Mouse (Mus musculus) stomach, postnatal 0 days (tissue): ENCODE data around the gene Ralb. TPM values are rescaled to one million over a fixed set of nuclear protein-coding genes. Genes with fewer than 3 reads are reported as not detected.
A peak's percentile ranks its signal among the peaks of the same experiment; 100 is the strongest.

Experiments
- ATAC-seq: fragments of 200-750 bp; cut with Nextera tagmentation; 2 replicates; pipeline ENCODE4 v1.8.0; 2017; ENCODE audit not compliant: low FRiP score, low TSS enrichment
- DNase-seq: peaks from one replicate; pipeline ENCODE4 v3.0.0-alpha.2; 2016; ENCODE audit warnings: low spot score
- H3K27ac ChIP-seq: fragments of 300-500 bp; sonication (generic); replicated peaks from 2 replicates; pipeline ENCODE4 v1.5.1; 2014; ENCODE audit warnings: mild to moderate bottlenecking, control low read depth
- H3K27me3 ChIP-seq: fragments of 300-500 bp; sonication (generic); 2 replicates; pipeline ENCODE4 v1.6.1; 2014; ENCODE audit warnings: low read length; ENCODE audit not compliant: control insufficient read depth, insufficient read depth
- H3K36me3 ChIP-seq: fragments of 300-500 bp; sonication (generic); 2 replicates; pipeline ENCODE4 v1.6.1; 2014; ENCODE audit warnings: low read length, mixed read lengths; ENCODE audit not compliant: control insufficient read depth, insufficient read depth
- H3K4me1 ChIP-seq: fragments of 300-500 bp; sonication (generic); replicated peaks from 2 replicates; pipeline ENCODE4 v1.6.1; 2014; ENCODE audit warnings: antibody characterized with exemption; ENCODE audit not compliant: control insufficient read depth, insufficient read depth
- H3K4me2 ChIP-seq: fragments of 300-500 bp; sonication (generic); replicated peaks from 2 replicates; pipeline ENCODE4 v1.6.1; 2014; ENCODE audit warnings: low read depth, mild to moderate bottlenecking, control low read depth, moderate library complexity
- H3K4me3 ChIP-seq: fragments of 300-500 bp; sonication (generic); 2 replicates; pipeline ENCODE4 v1.5.1; 2014; ENCODE audit warnings: low read depth, low read length, control low read depth
- H3K9ac ChIP-seq: fragments of 300-500 bp; sonication (generic); 2 replicates; pipeline ENCODE4 v1.6.1; 2014; ENCODE audit warnings: mild to moderate bottlenecking, low read length, control low read depth, mixed read lengths
- H3K9me3 ChIP-seq: fragments of 300-500 bp; sonication (generic); 2 replicates; pipeline ENCODE4 v1.6.1; 2016; ENCODE audit warnings: low read length; ENCODE audit not compliant: control insufficient read depth
- CTCF ChIP-seq: IDR thresholded peaks from 2 replicates; pipeline ENCODE4 v1.5.1; 2016; ENCODE audit warnings: antibody characterized with exemption, low read depth, mild to moderate bottlenecking, moderate library complexity
- EP300 ChIP-seq: optimal IDR thresholded peaks from 2 replicates; pipeline ENCODE3; 2016; ENCODE audit warnings: antibody characterized with exemption
- WGBS: fragments of 180-500 bp; shearing (Covaris S2); extraction: QIAGEN DNeasy Blood & Tissue Kit; methylation state at CpG from one replicate; pipeline ENCODE4 v1.1.7; 2014; 5-methylcytosine and 5-hydroxymethylcytosine counted together
- polyA plus RNA-seq: library from polyadenylated mRNA; unstranded; fragments of >200 nt; fragmentation: Nextera tagmentation; extraction: Ambion mirVana; gene quantifications from 2 replicates; pipeline ENCODE4 v1.2.1, GENCODE M21; 2015

The Ralb gene
- polyA plus RNA-seq, 1 experiment from 2014 or later: 102 TPM

DNA sequence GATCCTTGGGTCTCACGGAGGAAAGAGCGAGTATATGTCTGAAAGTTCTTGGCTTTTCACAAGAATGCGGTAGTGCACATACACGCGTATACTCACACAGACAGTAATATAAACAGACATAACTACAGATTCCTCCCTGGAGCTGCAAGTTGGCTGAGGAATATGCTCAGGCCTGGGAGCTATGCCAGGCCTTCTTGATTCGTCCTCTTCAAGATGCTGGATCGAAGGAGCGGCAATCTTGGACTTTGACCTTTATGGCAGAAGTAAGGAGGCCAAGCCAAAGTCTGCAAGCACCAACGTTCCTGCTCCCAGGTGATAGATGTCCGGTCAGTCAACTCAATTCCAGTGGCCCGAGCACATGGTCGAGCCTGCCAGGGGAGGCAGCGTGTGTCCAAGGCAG lies 26.3 kb upstream of the Ralb start:
- no peaks in the 10 kb centered on the region for H3K36me3 ChIP-seq
- no peak overlapping the region for H3K27ac ChIP-seq
- no peak overlapping the region for H3K4me2 ChIP-seq
- DNase-seq (peak; percentile 33), ATAC-seq (no peak)
- peaks cover 5% of the 10 kb centered on the region for H3K4me1 ChIP-seq
- no peak for TF ChIP-seq CTCF
- no peak overlapping the region for H3K9ac ChIP-seq
- no peaks in the 10 kb centered on the region for H3K9me3 ChIP-seq
- no peaks in the 10 kb centered on the region for H3K27me3 ChIP-seq
- no peak overlapping the region for H3K4me3 ChIP-seq
- 47% methylated on average over 13 of the region's 13 CpGs for WGBS

DNA sequence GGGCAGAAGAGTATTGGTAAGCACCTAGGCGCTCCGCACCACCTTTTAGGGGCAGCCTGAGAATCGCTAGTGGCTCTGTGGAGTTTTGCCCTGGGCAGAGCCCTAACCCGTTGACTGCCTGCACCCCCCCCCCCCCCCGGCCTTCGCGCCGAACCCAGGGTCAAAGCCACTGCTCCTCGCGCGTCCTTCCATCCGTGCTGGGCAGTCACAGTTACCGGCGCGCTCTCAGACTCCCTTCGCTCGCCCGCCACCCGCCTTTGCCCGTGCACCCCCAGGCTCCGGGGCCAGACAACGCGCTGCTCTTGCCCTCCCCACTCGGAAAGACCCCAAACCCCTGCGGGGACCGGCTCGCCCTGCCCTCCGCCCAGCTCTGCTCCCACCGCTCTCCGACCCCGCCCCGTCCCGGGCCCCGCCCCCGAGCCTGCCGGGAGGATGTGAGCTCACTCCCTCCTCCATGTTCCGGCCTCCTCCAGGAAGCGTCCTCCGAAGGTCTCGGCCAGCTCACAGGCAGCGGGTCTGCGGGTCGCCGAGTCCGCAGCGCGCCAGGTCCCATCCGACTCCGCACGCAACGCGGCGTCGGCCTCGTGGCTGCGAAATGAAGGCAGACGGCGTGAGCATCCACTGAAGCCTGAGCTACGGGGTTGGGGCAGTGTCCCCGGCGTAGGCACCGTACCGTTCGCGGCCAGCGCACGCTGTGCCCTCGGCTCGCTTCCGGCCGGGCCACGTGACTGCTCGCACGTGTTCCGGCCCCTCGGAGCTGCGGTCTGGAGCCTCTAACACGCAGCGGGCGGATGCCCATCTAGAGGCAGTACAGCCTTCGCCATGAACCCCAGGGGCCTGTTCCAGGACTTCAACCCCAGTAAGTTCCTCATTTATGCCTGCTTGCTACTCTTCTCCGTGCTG lies 21.3 kb upstream of the Ralb start, which contains the start of gene Tmem185b:
TSS of gene Tmem185b (plus strand) at position 472 of the 903 bp plus-strand sequence.
- peak; percentile 95 for DNase-seq
- H3K4me1 ChIP-seq: peaks cover 9% of the 10 kb centered on the region
- 2% methylated on average over 69 of the region's 82 CpGs for WGBS
- peak within 1 kb of the TSS; percentile 92 for H3K4me2 ChIP-seq
- no peaks in the 10 kb centered on the region for H3K36me3 ChIP-seq
- peak within 1 kb of the TSS; percentile 67 for H3K4me3 ChIP-seq
- TF ChIP-seq EP300 (no peak), CTCF (no peak)
- peak within 1 kb of the TSS; percentile 84 for H3K27ac ChIP-seq
- ATAC-seq: peak; percentile 96
- H3K9me3 ChIP-seq: no peaks in the 10 kb centered on the region
- H3K9ac ChIP-seq: peak within 1 kb of the TSS; percentile 79
- H3K27me3 ChIP-seq: no peaks in the 10 kb centered on the region

DNA sequence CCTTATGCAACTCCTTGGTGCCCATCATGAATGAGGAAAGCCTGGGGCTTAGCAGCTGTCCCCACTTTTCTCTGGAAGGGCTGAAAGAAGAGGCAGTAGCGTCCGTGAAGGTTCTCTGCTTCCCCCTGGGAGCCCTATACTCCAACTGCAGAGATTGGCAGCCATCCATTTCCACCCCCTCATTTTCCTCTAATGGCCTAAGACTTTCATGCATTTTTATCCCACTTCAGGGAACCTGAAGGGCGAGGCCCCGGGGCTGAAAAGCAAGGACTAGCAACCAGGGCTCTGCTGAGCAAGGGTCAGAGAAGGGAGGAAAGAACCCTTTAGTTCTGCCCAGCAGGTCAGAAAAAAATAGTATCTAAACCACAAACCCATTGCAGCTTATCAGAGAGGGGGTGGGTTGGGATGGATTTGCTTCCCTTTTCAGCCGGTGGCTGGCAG lies 20.4 kb upstream of the Ralb start:
- Histone ChIP-seq H3K4me1 (peaks cover 9% of the 10 kb centered on the region), H3K27ac (no peak overlapping the region; the same call in 1 of the 2 replicates), H3K27me3 (no peaks in the 10 kb centered on the region), H3K4me2 (peak overlapping the region; percentile 92), H3K9ac (peak overlapping the region; percentile 79), H3K4me3 (peak overlapping the region; percentile 67), H3K36me3 (no peaks in the 10 kb centered on the region), H3K9me3 (no peaks in the 10 kb centered on the region)
- TF ChIP-seq CTCF: peak; percentile 33
- TF ChIP-seq EP300: no peak
- DNase-seq (no peak), ATAC-seq (no peak)
- 11% methylated on average over 5 of the region's 5 CpGs for WGBS

DNA sequence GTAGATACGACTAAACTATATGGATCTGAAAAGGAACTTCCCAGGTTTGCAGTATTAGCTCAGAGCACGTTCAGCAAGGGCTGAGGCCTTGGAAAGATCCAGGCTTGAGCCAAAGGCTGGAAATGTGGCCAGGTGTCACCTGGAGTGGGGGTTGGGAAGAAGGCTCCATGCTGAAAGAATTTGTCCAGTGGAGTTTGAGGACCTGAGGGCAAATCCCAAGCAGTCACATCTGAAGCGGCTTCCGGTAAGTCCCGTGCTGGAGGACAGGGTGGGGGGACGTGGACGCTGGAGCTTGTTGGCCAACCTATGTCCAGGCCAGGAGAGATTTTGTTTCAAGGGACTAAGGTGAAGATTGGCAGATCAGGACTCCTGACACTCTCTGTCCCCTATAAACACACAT lies 19.2 kb upstream of the Ralb start:
- 93% methylated on average over 7 of the region's 7 CpGs for WGBS
- H3K9me3 ChIP-seq: no peaks in the 10 kb centered on the region
- no peak for DNase-seq
- H3K27me3 ChIP-seq: no peaks in the 10 kb centered on the region
- ATAC-seq: no peak
- H3K4me1 ChIP-seq: peaks cover 9% of the 10 kb centered on the region
- no peak overlapping the region for H3K4me2 ChIP-seq
- H3K4me3 ChIP-seq: no peak overlapping the region
- H3K9ac ChIP-seq: no peak overlapping the region
- TF ChIP-seq EP300: no peak
- no peak for TF ChIP-seq CTCF
- no peaks in the 10 kb centered on the region for H3K36me3 ChIP-seq
- no peak overlapping the region for H3K27ac ChIP-seq

DNA sequence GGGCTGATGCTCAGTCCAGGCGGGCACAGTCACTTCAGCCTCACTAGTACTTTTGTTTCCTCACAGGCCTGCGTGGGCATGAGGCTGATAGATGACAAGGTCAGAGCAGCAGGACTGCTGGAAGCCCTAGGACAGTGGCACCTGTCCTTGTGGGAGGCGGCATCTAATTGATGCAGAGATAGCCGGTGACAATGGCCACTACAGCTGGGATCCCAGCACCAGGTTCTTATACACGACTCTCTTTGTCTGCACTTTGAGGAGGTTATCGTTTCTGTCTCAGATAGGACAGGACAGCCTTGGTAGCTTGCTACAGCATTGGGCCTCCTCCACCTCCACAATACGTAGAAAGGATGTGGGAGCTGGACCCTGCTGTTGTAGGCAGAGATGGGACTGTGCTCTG lies 18.8 kb upstream of the Ralb start:
- Histone ChIP-seq H3K4me3 (no peak overlapping the region), H3K4me2 (no peak overlapping the region), H3K27ac (no peak overlapping the region), H3K9me3 (no peaks in the 10 kb centered on the region), H3K4me1 (peaks cover 9% of the 10 kb centered on the region), H3K27me3 (no peaks in the 10 kb centered on the region), H3K36me3 (no peaks in the 10 kb centered on the region), H3K9ac (no peak overlapping the region)
- WGBS: 76% methylated on average over 7 of the region's 7 CpGs
- DNase-seq: no peak
- TF ChIP-seq EP300 (no peak), CTCF (no peak)
- ATAC-seq: no peak

DNA sequence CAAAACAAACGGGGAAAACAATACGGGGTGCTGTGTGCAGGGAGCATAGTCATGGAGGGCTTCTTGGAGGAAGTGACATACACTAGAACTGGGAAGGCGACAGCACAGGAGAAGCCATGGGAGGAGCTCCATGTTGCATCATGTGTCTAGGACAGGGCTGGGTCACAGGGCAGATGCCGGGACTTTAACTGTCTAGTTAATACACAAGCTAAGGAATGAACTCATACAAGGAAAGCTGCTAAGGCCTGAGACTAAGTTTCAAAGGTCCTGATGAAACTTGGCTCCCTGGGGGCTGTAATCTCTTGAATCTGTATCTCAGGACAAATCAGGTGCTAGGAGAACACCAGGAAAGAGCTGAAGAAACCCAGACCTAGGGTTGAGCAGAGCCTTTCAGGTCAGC lies 18.1 kb upstream of the Ralb start:
- Histone ChIP-seq H3K27me3 (no peaks in the 10 kb centered on the region), H3K4me3 (no peak overlapping the region), H3K4me1 (peaks cover 9% of the 10 kb centered on the region), H3K4me2 (no peak overlapping the region), H3K9me3 (no peaks in the 10 kb centered on the region), H3K9ac (no peak overlapping the region), H3K27ac (no peak overlapping the region), H3K36me3 (no peaks in the 10 kb centered on the region)
- DNase-seq: no peak
- 86% methylated on average over 4 of the region's 4 CpGs for WGBS
- TF ChIP-seq CTCF: no peak
- no peak for TF ChIP-seq EP300
- no peak for ATAC-seq
